Mouse (Mus musculus) limb, embryonic 14.5 days (tissue): Measurements from ENCODE around the gene Akap6. TPM values are rescaled to one million over a fixed set of nuclear protein-coding genes. Genes with fewer than 3 reads are reported as not detected.
"Not testable (repeated sequence)": the region's sequence is repeated elsewhere in the genome, so short reads cannot be mapped to it uniquely, and the experiment has no call there.

Experiments used
- ATAC-seq: fragments of 200-750 bp; cut with Nextera tagmentation; 2 replicates; pipeline ENCODE4 v1.8.0; 2017; ENCODE audit warnings: low read depth, moderate number of reproducible peaks, moderate TSS enrichment; ENCODE audit not compliant: low FRiP score
- DNase-seq: peaks from one replicate; pipeline ENCODE4 v3.0.0-alpha.2; 2015; ENCODE audit warnings: low spot score
- H3K27ac ChIP-seq: fragments of 300-500 bp; sonication (generic); replicated peaks from 2 replicates; pipeline ENCODE4 v1.5.1; 2014; ENCODE audit warnings: low read depth, mild to moderate bottlenecking, low read length, moderate library complexity, mixed read lengths
- H3K27me3 ChIP-seq: fragments of 300-500 bp; sonication (generic); 2 replicates; pipeline ENCODE4 v1.6.1; 2014; ENCODE audit warnings: low read length, mixed read lengths; ENCODE audit not compliant: control insufficient read depth, insufficient read depth
- H3K36me3 ChIP-seq: fragments of 300-500 bp; sonication (generic); 2 replicates; pipeline ENCODE4 v1.6.1; 2014; ENCODE audit warnings: mild to moderate bottlenecking, low read length, moderate library complexity, mixed read lengths; ENCODE audit not compliant: control insufficient read depth, insufficient read depth
- H3K4me1 ChIP-seq: fragments of 300-500 bp; sonication (generic); 2 replicates; pipeline ENCODE4 v1.6.1; 2014; ENCODE audit warnings: antibody characterized with exemption, low read length, mixed read lengths; ENCODE audit not compliant: control insufficient read depth, insufficient read depth
- H3K4me2 ChIP-seq: fragments of 300-500 bp; sonication (generic); replicated peaks from 2 replicates; pipeline ENCODE4 v1.6.1; 2014; ENCODE audit warnings: low read depth, mild to moderate bottlenecking, low read length, moderate library complexity; ENCODE audit not compliant: severe bottlenecking
- H3K4me3 ChIP-seq: fragments of 300-500 bp; sonication (generic); replicated peaks from 2 replicates; pipeline ENCODE4 v1.5.1; 2014; ENCODE audit warnings: low read length
- H3K9ac ChIP-seq: fragments of 300-500 bp; sonication (generic); 2 replicates; pipeline ENCODE4 v1.6.1; 2014; ENCODE audit warnings: mild to moderate bottlenecking, low read depth, low read length, moderate library complexity; ENCODE audit not compliant: severe bottlenecking
- H3K9me3 ChIP-seq: fragments of 300-500 bp; sonication (generic); 2 replicates; pipeline ENCODE4 v1.6.1; 2016; ENCODE audit warnings: low read length; ENCODE audit not compliant: control insufficient read depth
- POLR2A ChIP-seq: fragments of 200-500 bp; IDR thresholded peaks from 2 replicates; pipeline ENCODE4 v1.8.0; 2012; ENCODE audit warnings: inconsistent platforms, mild to moderate bottlenecking, moderate library complexity, borderline replicate concordance; ENCODE audit not compliant: insufficient read depth, insufficient read length; ENCODE audit errors: extremely low read depth
- WGBS: fragments of 180-500 bp; shearing (Covaris S2); extraction: QIAGEN DNeasy Blood & Tissue Kit; methylation state at CpG from one replicate; pipeline ENCODE4 v1.1.7; 2014; 5-methylcytosine and 5-hydroxymethylcytosine counted together
- polyA plus RNA-seq, 2 experiments: library from polyadenylated mRNA; depleted of rRNA in 1 of 2; stranded (reverse) in 1 of 2; unstranded in 1 of 2; fragments of >200 nt; fragmentation: Nextera tagmentation in 1 of 2; extraction: Ambion mirVana in 1 of 2; gene quantifications; 2 replicates each; pipeline versions ENCODE4 v1.2.1 to v1.2.3; 2012 to 2014

Akap6 gene
- polyA plus RNA-seq, 2 experiments = 1.2 to 1.6 TPM

DNA sequence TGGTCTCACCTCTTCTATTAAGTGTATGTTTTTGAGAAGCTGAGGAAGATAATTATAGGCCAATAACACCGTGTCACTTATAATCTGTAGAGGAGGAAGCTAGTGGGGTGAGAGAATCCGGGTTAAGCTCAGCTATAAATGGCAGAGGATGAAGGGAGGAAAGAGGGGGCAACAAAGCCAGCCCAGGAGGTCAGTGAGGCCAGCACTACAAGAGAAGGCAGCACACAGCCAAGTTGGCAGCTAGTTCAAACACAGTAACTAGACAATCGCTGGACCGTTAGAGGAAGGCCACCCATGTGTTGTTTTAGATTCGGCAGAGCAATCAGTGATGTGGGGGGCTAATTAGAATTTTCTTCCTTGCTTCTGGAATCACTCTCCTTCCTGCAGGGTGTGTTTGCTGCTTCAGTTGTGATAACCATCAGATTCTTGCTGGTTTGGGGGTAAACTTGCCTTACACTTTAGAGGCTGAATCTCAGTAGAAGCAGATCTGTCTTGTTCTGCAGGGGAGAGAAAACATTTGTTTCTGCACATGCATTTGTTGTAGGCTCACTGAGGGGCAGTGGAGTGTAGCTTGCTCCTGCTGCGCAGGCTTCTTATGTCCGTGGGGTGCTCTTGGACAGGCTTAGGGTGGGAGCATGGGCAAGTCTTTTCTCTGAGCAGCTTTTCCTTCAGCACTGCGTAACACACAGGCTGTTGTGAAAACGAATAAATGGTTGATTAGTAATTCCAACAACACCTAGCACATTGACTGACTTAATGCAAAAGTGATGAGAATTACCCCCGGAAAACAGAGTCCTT is 27.4 kb downstream of the Akap6 start:
- WGBS = 59% methylated on average over 10 of the region's 10 CpGs

GRCm38 (mm10) chr12:52729396-52729795 is 30.2 kb downstream of the Akap6 start:
- no peak overlapping the region for H3K27ac ChIP-seq
- DNase-seq = no peak
- no peaks in the 10 kb centered on the region for H3K36me3 ChIP-seq
- no peak for ATAC-seq
- H3K9me3 ChIP-seq = no peaks in the 10 kb centered on the region
- H3K27me3 ChIP-seq = no peaks in the 10 kb centered on the region
- no peaks in the 10 kb centered on the region for H3K4me1 ChIP-seq
- no peak overlapping the region for H3K4me3 ChIP-seq
- H3K9ac ChIP-seq = no peak overlapping the region
- TF ChIP-seq POLR2A = no peak
- 79% methylated on average over 6 of the region's 6 CpGs for WGBS
- no peak overlapping the region for H3K4me2 ChIP-seq

More for the DNA sequence above, 27.4 kb downstream of the Akap6 start:
- TF ChIP-seq POLR2A = no peak
- no peaks in the 10 kb centered on the region for H3K4me1 ChIP-seq
- no peaks in the 10 kb centered on the region for H3K27me3 ChIP-seq
- no peak overlapping the region for H3K9ac ChIP-seq
- no peak for ATAC-seq
- no peaks in the 10 kb centered on the region for H3K36me3 ChIP-seq
- DNase-seq = no peak
- H3K9me3 ChIP-seq = no peaks in the 10 kb centered on the region
- H3K4me2 ChIP-seq = no peak overlapping the region
- H3K27ac ChIP-seq = no peak overlapping the region
- H3K4me3 ChIP-seq = no peak overlapping the region

DNA sequence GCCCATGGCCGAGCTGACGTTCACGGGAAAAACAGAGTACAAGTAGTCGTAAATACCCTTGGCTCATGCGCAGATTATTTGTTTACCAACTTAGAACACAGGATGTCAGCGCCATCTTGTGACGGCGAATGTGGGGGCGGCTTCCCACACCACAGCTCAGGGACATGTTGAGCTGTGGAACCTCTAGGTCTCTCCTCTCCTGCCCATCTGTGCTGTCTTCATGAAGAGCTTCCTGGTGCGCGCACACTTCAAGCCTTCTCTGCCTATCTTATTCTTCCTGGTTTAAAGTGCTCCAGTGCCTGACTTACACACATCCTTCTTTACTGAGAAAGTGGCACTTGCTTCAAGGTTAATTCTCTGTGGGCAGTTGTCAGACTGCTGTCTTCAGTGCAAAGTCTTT is 36.0 kb downstream of the Akap6 start:
- not testable (repeated sequence) for H3K9ac ChIP-seq, DNase-seq, H3K4me3 ChIP-seq, H3K27ac ChIP-seq, H3K27me3 ChIP-seq, H3K9me3 ChIP-seq, H3K4me2 ChIP-seq, H3K4me1 ChIP-seq, ATAC-seq, H3K36me3 ChIP-seq
- WGBS = 91% methylated on average over 6 of the region's 11 CpGs

DNA sequence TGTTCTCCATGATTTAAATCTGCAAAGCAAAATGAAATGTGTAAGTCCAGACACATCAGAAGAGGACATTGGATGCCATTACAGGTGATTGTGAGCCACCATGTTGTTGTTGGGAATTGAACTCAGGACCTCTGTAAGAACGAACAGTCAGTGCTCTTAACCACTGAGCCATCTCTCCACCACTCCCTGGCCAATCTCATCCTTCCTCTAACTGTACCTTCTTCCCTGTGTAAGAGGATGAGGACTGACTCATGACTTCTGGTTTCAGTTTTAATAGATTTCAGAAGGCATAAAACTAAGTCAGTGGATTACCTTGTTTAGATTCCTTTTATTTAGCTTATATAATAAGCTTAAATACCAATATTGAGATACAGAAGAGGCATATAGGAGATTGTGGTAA is 38.0 kb downstream of the Akap6 start:
- Histone ChIP-seq H3K4me1 (no peaks in the 10 kb centered on the region), H3K27ac (no peak overlapping the region), H3K36me3 (no peaks in the 10 kb centered on the region), H3K4me2 (no peak overlapping the region), H3K4me3 (no peak overlapping the region), H3K27me3 (no peaks in the 10 kb centered on the region), H3K9ac (no peak overlapping the region), H3K9me3 (no peaks in the 10 kb centered on the region)
- 88% methylated on average over 1 of the region's 1 CpGs for WGBS
- ATAC-seq (no peak), DNase-seq (no peak)
- no peak for TF ChIP-seq POLR2A

DNA sequence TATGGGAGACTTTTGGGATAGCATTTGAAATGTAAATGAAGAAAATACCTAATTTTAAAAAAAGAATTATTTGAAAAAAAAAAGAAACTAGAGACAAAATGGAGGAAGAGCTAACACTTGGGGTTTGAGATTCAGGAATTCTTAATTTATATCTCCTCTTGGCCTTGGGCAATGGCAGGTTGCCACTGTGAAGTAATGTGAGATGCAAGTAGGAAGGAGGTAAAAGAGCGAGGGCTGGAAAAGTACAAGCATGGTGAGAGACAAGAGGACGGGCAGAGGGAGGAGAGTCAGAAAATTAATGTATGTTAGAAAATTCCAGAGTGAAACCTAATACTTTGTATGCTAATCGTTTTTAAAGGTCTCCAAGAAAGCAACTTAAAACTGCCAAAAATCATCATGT is 40.1 kb downstream of the Akap6 start:
- 42% methylated on average over 3 of the region's 3 CpGs for WGBS
- H3K9me3 ChIP-seq = no peaks in the 10 kb centered on the region
- no peak for DNase-seq

More for the DNA sequence above, 40.1 kb downstream of the Akap6 start:
- ATAC-seq = no peak
- Histone ChIP-seq H3K27me3 (no peaks in the 10 kb centered on the region), H3K27ac (no peak overlapping the region), H3K4me3 (no peak overlapping the region), H3K4me2 (no peak overlapping the region), H3K9ac (no peak overlapping the region), H3K36me3 (no peaks in the 10 kb centered on the region), H3K4me1 (no peaks in the 10 kb centered on the region)
- no peak for TF ChIP-seq POLR2A
